Mouse (Mus musculus) small intestine, adult 2 months (tissue): ENCODE data around the gene Tyw1.

Experiments used
- CTCF ChIP-seq: fragments of 200-500 bp; IDR thresholded peaks from 2 replicates; pipeline ENCODE4 v1.5.1; 2012; ENCODE audit warnings: low read depth, mild to moderate bottlenecking, control low read depth, inconsistent platforms, low read length, moderate library complexity, mixed read lengths; ENCODE audit not compliant: insufficient replicate concordance, insufficient read length; ENCODE audit errors: extremely low read depth
- POLR2A ChIP-seq: fragments of 200-500 bp; IDR thresholded peaks from 2 replicates; pipeline ENCODE4 v1.6.1; 2012; ENCODE audit warnings: low read depth, mild to moderate bottlenecking, control low read depth, inconsistent platforms, low read length, moderate library complexity

DNA sequence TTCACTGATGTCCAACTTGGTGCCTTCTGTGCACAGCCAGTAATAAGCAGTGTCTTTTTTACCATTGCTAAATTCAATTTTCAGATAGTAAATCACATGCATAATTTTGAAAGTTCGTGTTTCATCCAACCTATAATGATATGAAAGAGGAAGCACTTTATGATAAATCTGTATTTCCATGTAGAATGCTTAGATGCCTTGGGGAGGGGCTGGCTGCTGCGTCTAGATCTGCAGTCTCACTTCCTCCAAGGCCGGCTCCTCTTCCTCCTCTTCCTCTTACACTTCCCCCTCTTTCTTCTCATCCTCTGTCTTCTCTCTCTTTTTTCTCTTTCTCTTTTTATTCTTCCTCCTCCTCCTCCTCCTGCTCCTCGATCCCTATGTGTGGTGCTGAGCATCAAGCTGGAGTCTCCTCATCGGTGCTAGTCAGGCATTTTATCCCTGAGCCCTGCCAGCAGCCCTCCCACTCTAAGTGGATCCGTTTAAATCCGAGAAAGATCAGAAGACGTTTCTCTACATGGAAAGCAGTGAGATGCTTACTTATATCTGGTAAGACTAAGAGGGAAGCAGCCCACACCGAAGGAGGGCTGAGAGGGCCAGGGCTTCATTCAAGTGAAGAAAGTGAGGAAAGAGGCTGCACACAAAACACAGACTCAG lies 27.8 kb downstream of the Tyw1 start:
- TF ChIP-seq POLR2A = no peak
- TF ChIP-seq CTCF = no peak
